Mouse (Mus musculus): Measurements from ENCODE around the gene Perm1.

The Perm1 gene

DNA sequence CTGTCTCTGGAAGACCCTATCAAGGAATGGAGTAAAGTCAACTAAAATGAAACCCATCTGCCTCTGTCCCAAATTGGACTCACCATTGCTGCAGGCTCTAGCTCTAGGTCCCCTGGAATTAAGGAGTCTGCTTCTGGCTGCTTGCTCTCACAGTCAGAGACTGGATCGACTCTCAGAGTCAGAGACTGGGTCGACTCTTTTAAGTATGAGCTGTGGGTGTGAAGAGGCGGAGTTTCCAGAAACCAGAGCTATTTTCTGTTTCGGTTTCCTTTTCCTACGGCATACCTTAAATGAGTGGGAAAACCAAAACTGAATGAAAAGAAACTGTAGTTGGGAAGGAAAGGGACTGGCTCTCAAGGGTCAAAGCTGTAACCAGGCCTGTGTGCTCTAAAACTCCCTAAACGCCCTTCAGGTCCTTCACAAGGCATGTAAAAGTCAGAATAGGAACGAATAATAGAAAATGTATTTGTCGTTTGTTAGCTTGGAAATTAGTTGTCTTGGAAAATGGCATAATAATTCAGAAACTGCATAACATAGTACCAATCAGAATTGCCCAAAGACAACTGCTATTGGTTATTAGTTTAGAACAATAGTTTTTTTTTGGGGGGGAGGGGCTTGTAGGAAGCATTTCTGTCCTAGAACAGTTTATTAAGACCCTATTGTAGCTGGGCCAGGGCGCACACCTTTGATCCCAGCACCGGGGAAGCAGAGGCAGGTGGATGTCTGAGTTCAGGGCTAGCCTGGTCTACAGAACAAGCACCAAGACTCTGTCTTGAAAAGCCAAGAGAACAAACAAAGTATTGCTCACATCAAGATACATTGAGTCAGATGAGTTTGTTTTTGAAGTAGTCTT, 14.8 kb upstream of the Perm1 start, which contains the start of gene Isg15:
TSS of gene Isg15 (minus strand) at position 196 of the 853 bp plus-strand sequence.
- DNase-seq (ENCODE audit: low spot score in 2 of 2) = no peak

- no peak for DNase-seq (ENCODE audit: low spot score in 2 of 2)
These were observed 13.2 kb upstream of the Perm1 start for GRCm38 (mm10) chr4:156202462-156202893.

GRCm38 (mm10) chr4:156203001-156203412, 12.7 kb upstream of the Perm1 start, which contains the start of gene AW011738:
Gene AW011738, plus strand, starts transcription at chr4:156203304.
- peak; percentile 53 to 62 for DNase-seq (ENCODE audit: low spot score in 2 of 2)

GRCm38 (mm10) chr4:156203413-156204131, 12.1 kb upstream of the Perm1 start:
- no peak for DNase-seq (ENCODE audit: low spot score in 2 of 2)

GRCm38 (mm10) chr4:156208872-156209271, 6.8 kb upstream of the Perm1 start:
- no peak for DNase-seq (ENCODE audit: low spot score in 2 of 2)

DNA sequence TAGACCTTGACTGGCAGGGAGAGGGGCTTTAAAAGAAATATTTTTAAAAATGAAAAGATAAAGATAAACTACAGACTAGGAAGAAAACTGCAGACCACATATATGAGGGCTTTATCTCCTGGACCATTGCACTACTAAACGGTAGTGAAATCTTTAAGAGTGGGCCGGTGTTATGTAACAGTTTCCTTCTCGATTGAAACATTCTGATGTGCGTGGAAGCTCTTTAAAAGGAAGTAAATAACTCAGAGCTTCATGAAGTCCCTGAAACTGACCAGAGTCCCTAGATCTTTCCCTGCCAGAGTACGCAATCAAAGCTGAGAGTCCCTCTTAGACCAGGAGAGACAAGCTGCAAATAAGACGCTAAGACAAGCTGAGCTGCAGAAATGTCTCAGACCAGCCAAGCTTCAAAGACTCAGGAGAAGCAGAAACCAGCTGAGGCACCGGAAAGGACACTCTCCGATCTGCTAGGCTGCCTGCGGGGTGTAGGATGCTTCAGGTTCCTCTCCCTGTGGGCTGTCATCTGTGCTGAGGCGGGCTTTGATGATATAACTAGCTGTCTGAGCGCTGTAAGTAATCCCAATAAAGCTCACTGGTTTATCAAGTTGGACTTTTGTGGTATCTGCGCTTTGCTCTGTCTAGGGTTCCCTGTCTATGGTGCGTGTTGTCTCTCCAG, 5.6 kb upstream of the Perm1 start:
- no peak for DNase-seq (ENCODE audit: low spot score in 2 of 2)

GRCm38 (mm10) chr4:156213134-156213533, 2.5 kb upstream of the Perm1 start:
- no peak for DNase-seq (ENCODE audit: low spot score in 2 of 2)

GRCm38 (mm10) chr4:156216196-156216595, 528 bp downstream of the Perm1 start:
- DNase-seq (ENCODE audit: low spot score in 2 of 2) = no peak

DNA sequence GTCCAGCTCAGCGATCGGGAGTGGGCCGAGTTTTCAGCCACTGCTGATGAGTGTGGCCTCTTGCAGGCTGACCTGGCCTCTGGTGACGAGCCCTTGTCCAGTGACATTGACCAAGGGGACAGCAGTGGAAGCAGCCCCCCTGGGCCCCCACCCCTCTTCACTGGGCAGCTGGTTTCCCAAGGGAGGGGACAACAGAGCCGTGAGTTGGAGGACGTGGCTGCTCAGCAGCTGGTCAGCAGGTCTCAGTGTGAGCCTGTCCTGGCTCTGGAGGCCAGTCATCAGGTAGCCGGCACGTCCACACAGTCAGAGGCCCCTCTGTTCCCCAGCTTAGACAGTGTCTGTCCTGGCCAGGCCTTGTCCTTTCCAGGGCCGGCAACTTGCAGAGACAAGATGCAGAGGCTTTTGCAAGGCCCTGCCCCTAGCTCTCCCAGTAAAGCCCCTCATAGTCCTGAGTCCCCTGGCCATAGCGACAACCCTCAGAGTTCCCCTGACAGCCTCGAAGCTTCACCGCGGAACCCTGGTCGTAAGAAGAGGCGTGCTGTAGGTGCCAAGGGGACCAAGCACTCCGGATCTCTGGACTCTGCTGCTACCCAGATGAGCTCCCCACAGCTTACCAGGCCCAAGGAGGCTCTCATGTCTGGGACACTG, 1.5 kb downstream of the Perm1 start:
- no peak for DNase-seq (ENCODE audit: low spot score in 2 of 2)

DNA sequence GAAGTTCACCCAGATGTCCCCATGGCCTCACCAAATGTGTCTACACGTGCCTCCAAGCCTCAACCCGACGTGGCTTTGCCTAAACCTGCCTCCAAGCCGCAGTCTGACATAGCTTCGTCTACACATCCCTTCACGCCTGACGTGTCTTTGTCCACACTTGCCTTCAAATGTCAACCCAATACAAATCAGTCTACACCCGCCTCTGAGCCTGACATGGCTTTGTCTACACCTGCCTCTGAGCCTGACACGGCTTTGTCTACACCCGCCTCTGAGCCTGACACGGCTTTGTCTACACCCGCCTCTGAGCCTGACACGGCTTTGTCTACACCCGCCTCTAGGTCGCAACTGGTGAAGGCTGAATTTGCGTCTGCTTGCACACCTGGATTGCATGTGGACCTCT, 2.2 kb downstream of the Perm1 start:
- no peak for DNase-seq (ENCODE audit: low spot score in 2 of 2)

DNA sequence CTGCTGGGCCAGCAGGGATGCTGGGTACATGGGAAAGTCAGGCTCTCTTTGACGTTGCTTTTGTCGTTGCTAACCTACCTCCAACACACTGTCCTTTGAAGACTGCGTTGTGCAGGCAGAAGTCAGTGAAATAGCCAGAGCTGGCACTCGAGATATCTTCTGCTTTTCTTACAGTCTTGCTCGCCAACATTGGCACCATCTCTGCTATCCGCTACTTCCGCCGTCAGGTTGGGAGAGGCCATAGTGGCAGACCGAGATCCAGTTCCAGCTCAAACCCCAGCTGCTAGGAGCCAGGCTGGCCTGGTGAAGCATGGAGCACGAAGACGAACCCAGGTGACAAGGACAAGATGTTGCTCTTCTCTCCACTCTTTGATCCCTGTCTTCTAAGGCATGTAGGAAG, 4.3 kb downstream of the Perm1 start:
- no peak for DNase-seq (ENCODE audit: low spot score in 2 of 2)

DNA sequence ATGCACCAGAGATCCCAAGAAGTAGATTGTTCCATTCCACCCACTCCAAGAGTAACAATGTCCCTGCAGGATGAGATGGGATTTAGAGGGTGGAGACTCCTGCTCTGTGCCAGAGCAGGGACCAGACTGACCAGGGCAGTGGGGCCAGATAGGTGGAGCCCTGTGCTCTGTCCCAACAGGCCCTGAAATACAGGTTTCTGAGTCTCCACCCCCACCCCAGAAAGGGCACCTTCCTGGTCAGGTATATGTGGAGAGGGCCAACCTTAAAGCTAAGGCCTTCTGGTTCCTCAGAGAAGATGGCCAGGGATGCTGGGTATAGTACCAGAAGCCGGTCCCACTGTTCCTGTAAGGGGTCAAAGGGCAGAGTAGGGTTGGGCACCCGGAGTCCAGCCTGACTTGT, 8.6 kb downstream of the Perm1 start:
- no peak for DNase-seq (ENCODE audit: low spot score in 2 of 2)

DNA sequence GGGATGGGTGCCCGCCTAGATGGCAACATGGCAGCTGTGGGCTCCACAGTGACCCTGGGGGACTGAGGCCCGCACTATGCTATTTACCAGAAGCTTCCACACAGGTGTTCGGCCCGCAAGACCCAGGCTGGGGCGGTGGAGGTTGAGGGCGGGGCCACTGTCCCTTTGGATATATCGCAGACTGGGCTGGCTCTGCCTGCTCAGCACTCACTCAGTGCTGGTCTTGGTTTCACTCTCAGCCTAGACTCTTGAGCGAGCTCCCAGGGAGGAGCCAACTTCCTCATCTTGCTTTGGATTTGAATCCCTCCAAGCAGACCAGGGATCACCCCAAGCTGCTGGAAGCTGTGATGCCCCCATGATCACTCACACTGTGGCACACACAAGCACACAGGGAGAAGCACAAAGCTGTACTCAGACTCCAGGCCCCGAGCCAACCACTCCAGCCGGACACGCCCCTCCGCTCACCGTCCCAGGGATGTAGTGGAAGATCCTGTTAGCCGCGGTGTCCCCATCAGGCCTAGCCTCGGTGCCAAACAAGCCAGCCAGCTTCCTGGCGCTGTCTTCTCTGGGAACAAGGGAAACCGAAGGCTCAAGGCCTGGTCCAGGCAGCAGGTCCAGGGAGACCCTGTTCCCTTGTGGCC, 12.2 kb downstream of the Perm1 start:
- DNase-seq (ENCODE audit: low spot score in 2 of 2) = no peak

- peak; percentile 57 to 68 for DNase-seq (ENCODE audit: low spot score in 2 of 2)
These were observed 12.8 kb downstream of the Perm1 start for GRCm38 (mm10) chr4:156228393-156229024.

- no peak for DNase-seq (ENCODE audit: low spot score in 2 of 2)
These were observed 18.4 kb downstream of the Perm1 start for GRCm38 (mm10) chr4:156234021-156234501.

- peak; percentile 59 to 75 for DNase-seq (ENCODE audit: low spot score in 2 of 2)
These were observed 19.1 kb downstream of the Perm1 start, which contains the start of gene Plekhn1 for GRCm38 (mm10) chr4:156234701-156235213. Gene Plekhn1, minus strand, starts transcription at chr4:156234857.

- no peak for DNase-seq (ENCODE audit: low spot score in 2 of 2)
These were observed 19.7 kb downstream of the Perm1 start for GRCm38 (mm10) chr4:156235360-156235770.

- DNase-seq (ENCODE audit: low spot score in 2 of 2) = peak; percentile 87
These were observed 20.3 kb downstream of the Perm1 start, which contains the start of gene Noc2l for GRCm38 (mm10) chr4:156235808-156236533. Gene Noc2l, plus strand, starts transcription at chr4:156236010.

- DNase-seq (ENCODE audit: low spot score in 2 of 2) = no peak
These were observed 21.2 kb downstream of the Perm1 start for GRCm38 (mm10) chr4:156236651-156237447.

All from right cerebral cortex, adult 2 months (tissue).